Mouse (Mus musculus) liver (tissue): ENCODE measurements around the gene Pax2.
"Not testable (repeated sequence)": the region's sequence is repeated elsewhere in the genome, so short reads cannot be mapped to it uniquely, and the experiment has no call there.

Experiments
- DNase-seq: peaks from one replicate; pipeline ENCODE4 v3.0.0-alpha.2; 2020; ENCODE audit warnings: mixed read lengths

Gene Pax2

DNA sequence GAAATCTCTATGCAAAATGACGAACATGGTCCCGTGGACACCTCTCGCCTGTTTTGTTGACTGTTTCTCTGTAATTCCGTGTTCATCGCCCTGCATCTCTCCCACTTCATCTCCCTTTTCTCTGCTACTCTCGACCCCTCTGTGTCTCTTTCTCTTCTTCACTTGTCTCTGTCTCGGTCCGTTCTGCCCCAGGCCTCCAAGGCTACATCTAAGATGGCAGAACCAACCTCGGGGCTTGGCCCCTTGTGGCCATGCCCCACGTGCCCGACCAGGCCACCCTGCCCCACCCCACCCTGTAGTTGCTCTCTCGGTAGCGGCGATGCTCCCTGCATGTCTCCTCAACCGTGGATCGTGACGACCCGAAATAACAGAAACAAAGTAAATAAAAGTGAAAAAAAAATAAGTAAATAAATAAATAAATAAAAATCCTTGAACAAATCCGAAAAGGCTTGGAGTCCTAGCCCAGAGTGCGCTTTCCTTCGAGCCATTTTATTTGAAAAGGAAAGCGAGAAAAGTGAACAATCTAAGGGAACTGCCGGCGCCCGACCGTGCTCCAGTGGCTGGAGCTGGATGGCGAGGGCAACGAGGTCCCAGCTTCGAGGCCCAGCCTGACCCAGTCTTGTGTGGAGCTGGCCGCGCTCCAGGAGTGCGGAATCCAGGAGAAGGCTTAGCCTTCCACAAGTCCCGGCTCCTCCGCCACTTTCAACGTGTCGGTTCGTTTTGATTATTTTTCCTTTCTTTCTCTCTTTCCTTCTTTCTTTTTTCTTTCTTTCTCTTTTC is 81.8 kb downstream of the Pax2 start:
- DNase-seq: no peak

DNA sequence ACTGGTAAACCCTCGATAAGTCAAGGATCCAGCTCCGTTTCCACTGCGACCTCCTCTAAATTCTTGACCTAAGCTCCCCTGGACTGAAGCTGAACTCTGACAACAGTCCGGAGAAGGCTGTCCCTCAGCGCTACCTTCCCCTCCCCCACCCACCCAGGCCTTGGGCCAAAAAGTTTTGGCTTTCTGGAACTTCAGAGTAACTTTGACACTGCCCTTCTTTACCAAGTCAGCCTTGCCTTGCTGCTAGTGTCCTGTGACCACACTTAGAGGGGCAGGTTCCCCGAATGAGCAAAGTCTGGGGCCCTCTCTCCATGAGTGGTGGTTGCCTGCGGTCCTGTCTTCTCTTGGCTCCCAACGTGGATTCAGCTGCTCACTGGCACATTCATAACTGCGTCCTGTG is 82.5 kb downstream of the Pax2 start:
- DNase-seq: no peak

DNA sequence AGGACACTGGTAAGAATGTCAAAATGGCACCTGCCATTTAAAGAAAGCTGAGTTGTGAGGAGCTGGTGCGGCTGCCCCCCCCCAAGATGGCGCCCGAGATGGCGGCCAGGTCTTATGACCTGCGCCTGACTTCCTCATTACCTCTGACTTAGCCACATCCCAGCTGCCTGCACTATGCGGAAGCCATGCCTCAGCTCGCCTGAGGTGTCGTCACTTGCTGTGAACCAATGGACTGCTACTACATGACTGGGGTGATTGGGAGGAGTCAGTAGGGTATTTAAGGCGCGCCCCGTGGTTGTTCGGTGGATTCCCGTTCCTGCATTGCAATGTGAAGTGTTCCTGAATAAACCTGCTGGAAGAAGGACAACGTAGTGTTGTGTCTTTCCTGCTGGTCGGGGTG is 86.8 kb downstream of the Pax2 start:
- not testable (repeated sequence) for DNase-seq

DNA sequence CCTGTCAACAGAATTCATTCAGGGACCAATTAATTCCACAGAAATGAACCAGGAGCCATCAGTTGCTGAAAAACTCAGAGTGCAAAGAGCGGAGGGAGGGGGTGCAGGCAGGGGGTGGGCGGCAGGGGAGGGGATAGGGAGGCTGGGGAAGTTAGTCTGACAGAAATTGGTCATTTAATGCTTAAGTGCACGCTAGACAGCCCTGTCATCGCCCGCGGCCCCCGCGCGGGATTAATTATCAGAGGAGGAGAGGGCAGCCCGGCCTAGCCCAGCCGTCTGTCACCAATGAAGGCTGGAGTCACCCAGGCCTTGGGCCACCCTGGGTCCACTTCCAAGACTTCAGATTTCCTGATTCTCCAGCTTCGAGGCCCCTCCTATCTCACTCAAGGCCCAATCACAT is 93.6 kb downstream of the Pax2 start:
- no peak for DNase-seq

DNA sequence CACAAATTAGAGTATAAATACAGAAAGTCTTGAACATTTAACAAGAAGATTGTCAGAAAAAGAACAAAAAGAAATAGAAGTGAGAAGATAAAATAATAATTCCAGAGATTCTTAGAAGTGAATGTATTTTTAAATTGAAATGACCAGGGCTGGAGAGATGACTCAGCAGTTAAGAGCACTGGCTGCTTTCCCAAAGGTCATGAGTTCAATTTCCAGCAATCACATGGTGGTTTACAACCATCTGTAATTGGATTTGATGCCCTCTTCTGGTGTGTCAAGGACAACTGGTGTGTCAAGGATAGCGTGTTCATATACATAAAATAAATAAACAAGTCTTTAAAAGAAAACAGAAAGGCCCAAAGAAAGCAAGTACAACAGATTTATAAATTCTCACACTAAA is 102.8 kb downstream of the Pax2 start:
- DNase-seq: no peak

DNA sequence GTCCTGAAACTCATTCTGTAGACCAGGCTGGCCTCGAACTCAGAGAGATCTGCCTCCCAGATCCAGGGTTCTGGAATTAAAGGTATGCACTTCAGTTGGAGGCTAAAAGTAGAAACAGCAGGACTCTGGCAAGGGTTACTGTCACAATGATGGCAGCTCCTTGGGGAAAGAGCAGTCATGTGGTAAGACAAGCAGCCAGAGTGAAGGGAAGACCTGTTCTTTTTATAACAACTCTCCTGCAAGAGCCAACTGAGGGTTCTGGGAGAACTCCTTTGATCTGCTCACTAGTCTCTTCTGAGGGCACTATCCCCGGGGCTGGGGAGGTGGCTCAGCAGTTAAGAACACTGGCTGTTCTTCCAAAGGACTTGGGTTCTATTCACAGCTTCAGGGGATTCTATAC is 112.9 kb downstream of the Pax2 start:
- no peak for DNase-seq

DNA sequence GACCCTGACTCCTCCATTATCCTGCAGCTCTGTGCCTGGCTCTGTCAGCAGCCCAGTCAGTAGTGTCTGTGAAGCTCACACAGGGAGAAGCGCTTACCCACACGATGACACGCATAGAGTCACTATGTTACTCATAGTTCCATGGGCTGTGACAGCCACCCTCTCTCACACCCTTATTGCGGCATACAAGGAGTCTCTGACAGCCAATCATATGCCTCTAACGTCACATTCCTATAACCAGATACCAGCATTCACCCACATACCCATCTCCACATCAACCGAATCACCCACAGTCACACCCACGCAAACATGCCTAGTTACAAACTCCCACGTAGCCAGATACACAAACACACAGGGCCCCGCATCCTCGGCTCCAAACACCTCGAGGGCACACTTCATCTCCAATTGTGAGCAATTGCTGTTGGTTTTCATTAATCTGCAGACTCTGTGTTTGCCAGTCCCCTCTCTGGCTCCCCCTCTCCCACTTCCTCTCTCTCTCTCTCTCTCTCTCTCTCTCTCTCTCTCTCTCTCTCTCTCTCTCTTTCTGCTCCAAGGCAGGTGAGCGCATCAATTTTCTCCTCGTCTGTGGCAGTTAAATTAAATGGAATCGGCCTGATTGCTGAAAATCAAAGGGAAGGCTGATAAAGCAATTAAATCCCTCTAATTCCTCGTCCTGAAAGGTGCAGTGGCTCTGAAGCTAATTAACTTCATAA is 118.5 kb downstream of the Pax2 start:
- DNase-seq: no peak

DNA sequence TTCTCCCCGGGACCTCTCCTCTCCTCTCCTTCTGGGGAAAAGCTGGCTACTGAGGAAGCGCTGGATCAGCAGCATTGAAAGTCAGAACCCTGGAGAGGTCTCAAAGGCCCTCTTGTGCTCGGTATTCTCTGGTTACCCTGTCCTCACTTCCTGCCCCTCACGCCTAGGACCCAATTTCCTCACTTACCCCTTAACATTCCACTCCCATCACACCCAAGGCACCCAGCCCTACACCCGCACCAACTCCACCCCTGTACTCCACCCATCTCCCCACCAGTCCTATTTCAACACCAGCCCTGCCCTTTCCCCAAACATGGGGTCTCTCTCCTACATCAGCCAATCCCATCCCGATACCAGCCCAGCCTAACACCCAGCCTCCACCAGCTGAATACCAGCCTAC is 119.1 kb downstream of the Pax2 start:
- DNase-seq: no peak

DNA sequence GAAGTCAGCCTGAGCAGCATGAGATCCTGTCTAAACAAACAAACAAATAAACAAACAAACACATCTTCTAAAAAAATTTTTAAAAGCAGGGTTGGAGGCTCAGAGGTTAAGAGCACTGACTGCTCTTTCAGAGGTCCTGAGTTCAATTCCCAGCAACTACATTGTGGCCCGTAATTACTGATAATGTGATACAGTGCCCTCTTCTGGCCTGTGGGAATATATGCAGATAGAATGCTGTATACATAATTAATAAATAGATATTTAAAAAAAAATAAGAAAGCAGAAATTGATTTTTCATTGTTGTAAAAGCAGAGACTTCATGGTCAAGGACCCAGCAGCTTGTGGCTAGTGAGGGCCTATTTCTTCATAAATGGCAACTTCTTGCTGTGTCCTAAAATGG is 119.9 kb downstream of the Pax2 start:
- no peak for DNase-seq

DNA sequence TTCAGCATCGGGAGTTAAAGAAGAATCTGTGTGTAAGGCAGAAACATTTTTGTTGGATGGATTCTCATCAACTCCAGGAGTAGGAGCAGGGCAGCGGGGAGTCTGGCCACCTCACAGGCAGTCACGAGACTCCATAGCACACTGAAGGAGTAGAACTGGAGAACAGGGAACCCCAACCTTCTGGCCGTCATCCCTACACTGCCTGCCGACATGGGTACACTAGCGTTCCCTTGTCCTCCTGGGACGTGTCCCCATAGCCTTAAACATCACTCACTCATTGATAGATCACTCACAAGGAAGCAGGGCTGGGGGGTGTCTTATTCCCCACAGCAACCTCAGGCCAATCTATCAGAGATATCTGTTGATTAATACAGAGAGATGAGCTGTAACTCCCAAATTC is 120.7 kb downstream of the Pax2 start:
- DNase-seq: no peak

DNA sequence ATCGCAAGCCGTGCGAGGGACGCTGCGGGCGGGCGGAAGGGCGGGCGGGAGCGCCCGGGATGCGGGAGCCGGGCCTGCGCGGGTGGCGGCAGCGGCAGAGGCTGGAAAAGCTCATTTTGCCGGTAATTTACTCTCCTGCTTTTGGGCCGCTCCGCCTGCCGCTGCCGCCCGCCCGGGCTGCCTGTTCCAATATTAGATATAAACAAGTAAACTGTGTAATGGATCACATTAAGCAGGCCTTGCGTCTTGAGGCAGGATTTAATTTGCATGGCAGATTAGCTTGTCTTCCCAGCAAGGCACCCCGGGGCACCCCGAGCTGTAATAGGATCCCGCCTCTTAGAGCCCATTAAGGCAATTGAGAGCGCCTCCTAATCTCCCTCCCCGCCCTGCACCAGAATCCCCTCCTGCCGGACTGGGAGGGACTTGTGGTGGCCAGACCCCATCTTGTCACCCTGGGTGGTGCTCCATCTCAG is 126.7 kb downstream of the Pax2 start:
- DNase-seq: no peak

DNA sequence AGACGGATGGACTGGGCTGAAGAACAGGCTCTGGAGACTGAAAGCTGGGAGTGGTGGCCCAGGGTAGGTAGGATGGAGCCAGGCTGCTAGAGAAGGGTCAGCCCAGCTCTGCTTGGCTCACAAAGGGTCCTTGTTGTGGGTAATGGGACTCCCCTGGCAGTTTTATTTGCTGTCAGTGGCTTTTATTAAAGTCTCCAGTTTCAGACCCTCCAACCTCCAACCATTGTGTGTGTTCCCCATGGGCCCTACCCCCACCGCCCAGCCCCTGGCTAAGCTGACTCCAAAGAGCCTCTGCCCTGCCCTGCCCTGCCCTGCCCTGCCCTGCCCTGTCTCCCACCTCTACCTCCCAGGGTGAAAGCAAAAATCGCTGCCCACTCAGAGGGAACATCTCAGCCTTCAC is 128.5 kb downstream of the Pax2 start:
- DNase-seq: no peak

DNA sequence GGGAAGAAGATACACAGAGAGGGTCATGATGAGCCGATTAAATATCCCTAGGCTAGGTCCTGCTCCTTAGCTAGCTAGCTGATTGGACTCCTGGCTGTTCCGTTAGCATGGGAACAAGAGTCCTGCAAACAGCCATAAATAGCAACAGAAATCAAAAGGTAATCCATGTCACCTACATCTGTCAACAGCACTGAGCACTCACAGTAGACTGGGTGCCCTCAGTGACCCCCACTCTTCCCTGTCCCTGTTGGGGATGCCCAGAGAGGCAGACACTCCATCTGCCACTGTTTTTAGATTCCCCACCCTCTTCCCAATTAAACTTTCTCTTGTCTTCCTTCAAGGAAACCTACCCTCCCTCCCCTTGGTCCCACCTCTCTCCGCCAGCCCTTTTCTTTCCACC is 130.6 kb downstream of the Pax2 start:
- DNase-seq: no peak
